Mouse (Mus musculus) CH12.LX (cell line): ENCODE data around the gene Agfg1. TPM values are rescaled to one million over a fixed set of nuclear protein-coding genes. Genes with fewer than 3 reads are reported as not detected.

Source experiments
- DNase-seq: peaks from one replicate; pipeline ENCODE4 v3.0.0-alpha.2; 2013; ENCODE audit errors: extremely low read depth
- H3K27ac ChIP-seq: 2 replicates; pipeline ENCODE4 v1.5.1; 2012; ENCODE audit warnings: low read depth, mild to moderate bottlenecking, control low read depth, moderate library complexity; ENCODE audit not compliant: insufficient read depth
- H3K27me3 ChIP-seq: replicated peaks from 2 replicates; pipeline ENCODE3; 2012; ENCODE audit warnings: inconsistent platforms
- H3K36me3 ChIP-seq, 2 experiments: replicated peaks in 1 of 2; 2 replicates each; pipeline versions ENCODE3 to v1.6.1; 2012; ENCODE audit warnings: inconsistent platforms in 1 of 2, low read length in 1 of 2, mild to moderate bottlenecking in 1 of 2, mixed read lengths in 1 of 2, moderate library complexity in 1 of 2; ENCODE audit not compliant: control insufficient read depth in 1 of 2, insufficient read depth in 1 of 2
- H3K4me1 ChIP-seq, 2 experiments: 2 replicates each; pipeline ENCODE4 v1.6.1; 2012; ENCODE audit warnings: inconsistent platforms in 1 of 2, moderate library complexity in 1 of 2; ENCODE audit not compliant: insufficient read depth in 2 of 2, control insufficient read depth in 1 of 2
- H3K4me2 ChIP-seq: 2 replicates; pipeline ENCODE4 v1.6.1; 2012; ENCODE audit warnings: low read depth, mild to moderate bottlenecking, control low read depth; ENCODE audit not compliant: poor library complexity, insufficient read depth, severe bottlenecking
- H3K4me3 ChIP-seq, 3 experiments: fragments of 150-350 bp in 1 of 3; sonication (generic) in 1 of 3; replicated peaks in 1 of 3; 2 replicates each; pipeline versions ENCODE3 to v1.5.1; 2011 to 2012; ENCODE audit warnings: low read depth in 2 of 3, low read length in 2 of 3, mild to moderate bottlenecking in 2 of 3, moderate library complexity in 2 of 3, control low read depth in 1 of 3, improper control_type of control experiment in 1 of 3, inconsistent platforms in 1 of 3, mixed read lengths in 1 of 3; ENCODE audit not compliant: poor library complexity in 1 of 3
- H3K79me2 ChIP-seq: replicated peaks from 2 replicates; pipeline ENCODE4 v1.6.1; 2012; ENCODE audit warnings: mild to moderate bottlenecking, moderate library complexity; ENCODE audit not compliant: control insufficient read depth, poor library complexity, insufficient read depth, severe bottlenecking; ENCODE audit errors: extremely low read depth
- H3K9ac ChIP-seq: 2 replicates; pipeline ENCODE4 v1.6.1; 2012; ENCODE audit warnings: low read depth, mild to moderate bottlenecking, control low read depth, moderate library complexity; ENCODE audit not compliant: insufficient read depth
- H3K9me3 ChIP-seq: replicated peaks from 2 replicates; pipeline ENCODE3; 2012; ENCODE audit warnings: low read length, inconsistent platforms, mixed read lengths
- BHLHE40 ChIP-seq: IDR thresholded peaks from 2 replicates; pipeline ENCODE4 v1.6.1; 2011; ENCODE audit warnings: mild to moderate bottlenecking, low read depth, low read length, improper control_type of control experiment
- CHD1 ChIP-seq: IDR thresholded peaks from 2 replicates; pipeline ENCODE4 v1.6.1; 2012; ENCODE audit warnings: low read depth, low read length, improper control_type of control experiment, inconsistent platforms
- E2F4 ChIP-seq: IDR thresholded peaks from 2 replicates; pipeline ENCODE4 v1.6.1; 2011; ENCODE audit warnings: low read depth, low read length, improper control_type of control experiment; ENCODE audit not compliant: insufficient replicate concordance
- ELF1 ChIP-seq: IDR thresholded peaks from 2 replicates; pipeline ENCODE4 v1.6.1; 2014; ENCODE audit warnings: low read depth, mild to moderate bottlenecking, inconsistent platforms, low read length, improper control_type of control experiment
- IRF4 ChIP-seq: IDR thresholded peaks from 2 replicates; pipeline ENCODE4 v1.6.1; 2014; ENCODE audit warnings: low read depth, mild to moderate bottlenecking, inconsistent platforms, low read length, improper control_type of control experiment
- JUND ChIP-seq: conservative IDR thresholded peaks from 2 replicates; pipeline ENCODE4 v1.6.1; 2011; ENCODE audit warnings: low read depth, low read length, improper control_type of control experiment
- MAX ChIP-seq: IDR thresholded peaks from 2 replicates; pipeline ENCODE4 v1.6.1; 2011; ENCODE audit warnings: low read length, improper control_type of control experiment
- MAZ ChIP-seq: IDR thresholded peaks from 2 replicates; pipeline ENCODE4 v1.6.1; 2012; ENCODE audit warnings: low read depth, mild to moderate bottlenecking, inconsistent platforms, low read length, improper control_type of control experiment, moderate library complexity
- MEF2A ChIP-seq: IDR thresholded peaks from 2 replicates; pipeline ENCODE4 v1.6.1; 2014; ENCODE audit warnings: low read depth, mild to moderate bottlenecking, inconsistent platforms, low read length, improper control_type of control experiment, borderline replicate concordance
- MXI1 ChIP-seq: IDR thresholded peaks from 2 replicates; pipeline ENCODE4 v1.6.1; 2011; ENCODE audit warnings: mild to moderate bottlenecking, low read depth, low read length, improper control_type of control experiment
- POLR2A ChIP-seq: IDR thresholded peaks from 2 replicates; pipeline ENCODE4 v1.6.1; 2011; ENCODE audit warnings: low read depth, mild to moderate bottlenecking, improper control_type of control experiment, low read length
- POLR2AphosphoS2 ChIP-seq: IDR thresholded peaks from 2 replicates; pipeline ENCODE4 v1.6.1; 2011; ENCODE audit warnings: low read depth, low read length, improper control_type of control experiment
- RAD21 ChIP-seq: IDR thresholded peaks from 2 replicates; pipeline ENCODE4 v1.6.1; 2011; ENCODE audit warnings: low read depth, mild to moderate bottlenecking, low read length, improper control_type of control experiment, moderate library complexity
- SIN3A ChIP-seq: IDR thresholded peaks from 2 replicates; pipeline ENCODE4 v1.6.1; 2012; ENCODE audit warnings: low read length, improper control_type of control experiment, inconsistent platforms
- SMC3 ChIP-seq: IDR thresholded peaks from 2 replicates; pipeline ENCODE4 v1.6.1; 2011; ENCODE audit warnings: low read depth, low read length, improper control_type of control experiment
- TBP ChIP-seq: conservative IDR thresholded peaks from 2 replicates; pipeline ENCODE4 v1.6.1; 2011; ENCODE audit warnings: low read depth, low read length, improper control_type of control experiment
- UBTF ChIP-seq: IDR thresholded peaks from 2 replicates; pipeline ENCODE4 v1.6.1; 2012; ENCODE audit warnings: low read depth, mild to moderate bottlenecking, inconsistent platforms, low read length, improper control_type of control experiment, moderate library complexity
- USF2 ChIP-seq: conservative IDR thresholded peaks from 2 replicates; pipeline ENCODE4 v1.6.1; 2011; ENCODE audit warnings: low read depth, low read length, improper control_type of control experiment
- ZC3H11A ChIP-seq: IDR thresholded peaks from 2 replicates; pipeline ENCODE4 v1.6.1; 2012; ENCODE audit warnings: low read depth, mild to moderate bottlenecking, inconsistent platforms, low read length, improper control_type of control experiment
- ZMIZ1 ChIP-seq: IDR thresholded peaks from 2 replicates; pipeline ENCODE4 v1.6.1; 2012; ENCODE audit warnings: low read depth, mild to moderate bottlenecking, inconsistent platforms, low read length, improper control_type of control experiment
- dilution Hi-C: fragments of 300-500 bp; cut with MboI; formaldehyde crosslinking; loops from 2 replicates; pipeline ENCODE4 v1.14.3; 2020; ENCODE audit warnings: low sequenced_read_pairs; ENCODE audit not compliant: extremely low pct_unique_long_range_greater_than_20kb, extremely low pct_ligation_motif_present
- in situ Hi-C: fragments of 300-500 bp; cut with MboI; formaldehyde crosslinking; loops from 3 replicates; pipeline ENCODE4 v1.14.3; 2019; ENCODE audit warnings: low sequenced_read_pairs, low pct_ligation_motif_present, low pct_unique_long_range_greater_than_20kb, mixed read lengths
- polyA plus RNA-seq: library from polyadenylated mRNA; unstranded; fragments of >175 nt; gene quantifications from 2 replicates; pipeline ENCODE4 v1.2.1, GENCODE M21; 2012; ENCODE audit warnings: low read depth; ENCODE audit not compliant: insufficient read length
- total RNA-seq, 2 experiments: library from RNA; depleted of rRNA; stranded (reverse); fragments of 300-350 nt in 1 of 2; fragments of >200 nt in 1 of 2; gene quantifications; 2 replicates each; pipeline ENCODE4 v1.2.3; 2012 to 2014

Gene Agfg1
- total and polyA plus RNA-seq, 3 experiments: 59.0 to 127 (median 106) TPM

- Histone ChIP-seq H3K36me3 (no peaks in the 10 kb centered on the region), H3K4me2 (no peak overlapping the region), H3K9ac (no peak overlapping the region), H3K27ac (no peak overlapping the region), H3K79me2 (no peaks in the 10 kb centered on the region), H3K4me3 (no peak overlapping the region), H3K9me3 (no peaks in the 10 kb centered on the region), H3K4me1 (peaks cover 0 to 9% of the 10 kb centered on the region in 2 experiments; a peak in 2 of 4 replicates), H3K27me3 (no peaks in the 10 kb centered on the region)
- DNase-seq: no peak
- dilution Hi-C loops (no loop called here), in situ Hi-C loops (loop anchor here (25.0 kb wide), 1 partner anchor 391 kb away; no protein-coding TSS in a partner anchor)
- TF ChIP-seq ELF1 (0 out of 2 replicates have a peak, but pooled peaks have one; percentile 5), MAX (0 out of 2 replicates have a peak, but pooled peaks have one; percentile 11), JUND (no peak)
Measured at GRCm38 (mm10) chr1:82795702-82796443, 43.4 kb upstream of the Agfg1 start.

GRCm38 (mm10) chr1:82797088-82797487, 42.2 kb upstream of the Agfg1 start:
- Histone ChIP-seq H3K4me1 (peaks cover 0 to 9% of the 10 kb centered on the region in 2 experiments; a peak in 2 of 4 replicates), H3K4me2 (no peak overlapping the region), H3K9me3 (no peaks in the 10 kb centered on the region), H3K79me2 (no peaks in the 10 kb centered on the region), H3K4me3 (no peak overlapping the region), H3K27ac (no peak overlapping the region), H3K27me3 (no peaks in the 10 kb centered on the region), H3K9ac (no peak overlapping the region), H3K36me3 (no peaks in the 10 kb centered on the region)
- in situ Hi-C loops: loop anchor here (25.0 kb wide), 1 partner anchor 390 kb away; no protein-coding TSS in a partner anchor
- no peak for DNase-seq
- dilution Hi-C loops: no loop called here
- TF ChIP-seq IRF4 (no peak), SMC3 (no peak), TBP (no peak), ZC3H11A (no peak), CHD1 (no peak), USF2 (no peak), BHLHE40 (no peak)

GRCm38 (mm10) chr1:82798304-82798703, 41.0 kb upstream of the Agfg1 start:
- H3K9me3 ChIP-seq: no peaks in the 10 kb centered on the region
- no peaks in the 10 kb centered on the region for H3K79me2 ChIP-seq
- H3K27me3 ChIP-seq: no peaks in the 10 kb centered on the region
- TF ChIP-seq ELF1 (no peak), E2F4 (no peak), UBTF (no peak), POLR2A (no peak), MXI1 (no peak), TBP (no peak), ZC3H11A (no peak), POLR2AphosphoS2 (no peak), ZMIZ1 (no peak), MAZ (no peak), MEF2A (no peak), SMC3 (no peak), SIN3A (no peak), RAD21 (no peak)
- TF ChIP-seq, all 38 proteins: peak for 0
- in situ Hi-C loops (loop anchor here (25.0 kb wide), 1 partner anchor 389 kb away; no protein-coding TSS in a partner anchor), dilution Hi-C loops (no loop called here)
- Histone ChIP-seq H3K4me1 (peaks cover 0 to 9% of the 10 kb centered on the region in 2 experiments; a peak in 2 of 4 replicates), H3K9ac (no peak overlapping the region), H3K4me3 (no peak overlapping the region), H3K36me3 (no peaks in the 10 kb centered on the region), H3K27ac (no peak overlapping the region), H3K4me2 (no peak overlapping the region)
- DNase-seq: no peak
